Mouse (Mus musculus) frontal cortex, adult 2 months (tissue): ENCODE results near the gene Kcnab1. TPM values are rescaled to one million over a fixed set of nuclear protein-coding genes. Genes with fewer than 3 reads are reported as not detected.

ENCODE experiments used
- DNase-seq, 2 experiments: peaks; one replicate each; pipeline ENCODE4 v3.0.0; 2022; ENCODE audit warnings: low spot score in 1 of 2; ENCODE audit errors: extremely low spot score in 1 of 2
- polyA plus RNA-seq: library from polyadenylated mRNA; depleted of rRNA; stranded (reverse); fragments of >200 nt; gene quantifications from 2 replicates; pipeline ENCODE4 v1.2.3, GENCODE M21; 2012; rRNA removed

Kcnab1 gene
- 20.4 and 24.5 TPM in 2 replicates for polyA plus RNA-seq

GRCm38 (mm10) chr3:65108945-65109921 lies at the start of gene Kcnab1:
Gene Kcnab1, plus strand, starts transcription at chr3:65109384.
- peak in 1 of 2 experiments; percentile 60 for DNase-seq

DNA sequence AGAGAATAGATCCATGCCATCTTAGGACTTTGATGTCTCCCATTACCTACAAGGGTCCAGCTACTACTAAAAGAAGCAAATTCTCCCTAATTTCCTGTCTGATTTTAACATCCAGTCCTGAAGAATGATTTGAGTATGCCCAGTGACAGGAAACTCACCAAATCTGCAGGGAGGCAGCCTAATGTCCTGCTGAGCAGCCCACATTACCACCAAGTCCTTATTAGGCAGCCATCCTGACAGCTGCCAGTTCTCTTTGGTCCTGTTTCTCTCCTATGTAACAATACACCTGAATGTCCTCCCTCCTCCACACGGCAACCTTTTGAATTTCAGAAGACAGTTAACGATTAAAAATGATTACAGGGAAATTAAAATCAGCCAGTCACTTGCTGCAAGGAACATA lies 20.9 kb upstream of the Kcnab1 start:
- no peak for DNase-seq

DNA sequence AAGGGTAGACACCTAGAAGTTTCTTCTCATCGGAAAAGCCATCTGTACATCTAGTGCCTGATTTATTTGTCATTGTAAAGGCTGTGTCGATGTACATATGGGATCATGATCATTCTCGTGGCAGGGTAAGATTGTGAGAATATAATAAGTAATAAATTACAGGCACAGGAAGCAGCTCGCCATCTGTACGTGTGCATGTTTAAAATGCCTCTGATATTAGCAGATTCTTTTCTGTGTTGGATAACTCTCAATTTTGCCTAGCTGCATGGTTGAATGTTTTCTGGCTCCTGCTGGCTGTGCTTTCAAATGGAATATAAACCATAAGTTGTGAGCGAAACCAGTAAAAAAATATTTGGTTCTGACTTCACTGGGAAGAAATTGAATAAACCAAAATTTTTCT lies 5.1 kb upstream of the Kcnab1 start:
- no peak for DNase-seq

DNA sequence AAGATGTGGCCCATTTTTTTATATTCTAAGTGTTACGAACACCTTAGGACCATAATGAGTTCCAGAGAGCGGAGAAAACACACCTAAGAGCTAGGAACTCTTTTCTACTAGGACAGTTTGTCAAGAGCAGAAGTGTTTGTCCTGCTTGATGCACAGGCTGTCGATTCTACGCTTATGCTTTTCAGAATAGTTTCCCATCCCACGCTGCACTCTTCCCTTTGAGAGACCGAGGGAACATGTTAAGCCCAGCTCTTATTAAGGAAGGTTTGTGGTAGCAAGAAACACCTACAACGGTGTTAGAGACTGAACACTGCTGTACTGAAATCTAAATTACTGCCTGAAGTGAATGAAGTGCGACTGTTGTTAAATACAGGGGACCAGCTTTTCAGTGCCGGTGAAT lies 1.0 kb downstream of the Kcnab1 start:
- no peak for DNase-seq

GRCm38 (mm10) chr3:65111176-65111575 lies 2.0 kb downstream of the Kcnab1 start:
- no peak for DNase-seq

DNA sequence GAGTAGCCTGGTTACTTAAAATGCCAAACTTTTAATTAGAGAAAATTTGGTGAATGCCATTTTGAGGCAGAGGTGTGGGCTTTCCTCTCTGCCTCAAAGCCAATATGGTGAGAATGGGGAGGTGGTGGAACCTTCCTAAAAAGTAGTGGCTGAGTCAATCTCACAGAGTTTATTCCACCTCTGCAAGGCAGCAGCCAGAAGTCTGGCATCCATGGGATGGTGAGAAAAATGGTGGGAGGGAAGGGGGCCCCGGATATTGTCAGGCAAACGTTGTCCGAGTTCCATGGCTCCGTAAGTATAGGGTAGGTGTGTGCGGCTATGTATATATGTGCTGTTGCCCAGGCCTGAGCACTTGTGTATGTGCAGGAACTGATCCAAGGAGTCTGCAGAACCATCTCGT lies 6.0 kb downstream of the Kcnab1 start:
- DNase-seq, result peak; percentile 37 to 78

GRCm38 (mm10) chr3:65116958-65117357 lies 7.8 kb downstream of the Kcnab1 start:
- no peak for DNase-seq

DNA sequence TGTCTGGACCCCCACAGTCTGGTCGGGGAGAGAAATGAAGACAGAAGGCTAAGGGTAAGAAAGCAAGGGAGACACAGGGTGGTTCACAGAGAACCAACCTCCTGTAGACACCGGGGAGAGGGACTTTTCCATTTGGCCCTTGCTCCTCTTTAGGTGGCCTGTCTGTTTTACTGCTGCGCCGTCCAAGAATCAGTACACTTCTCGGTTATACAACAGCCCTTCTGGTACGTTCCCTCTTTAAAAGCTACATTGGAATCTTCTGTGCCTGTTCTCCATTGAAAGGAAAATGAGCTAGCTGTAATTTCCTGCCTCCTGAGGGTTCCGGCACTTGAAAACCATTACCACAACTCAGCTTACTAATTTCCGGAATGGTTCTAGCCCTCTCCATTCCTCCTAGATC lies 8.2 kb downstream of the Kcnab1 start:
- DNase-seq, result no peak

DNA sequence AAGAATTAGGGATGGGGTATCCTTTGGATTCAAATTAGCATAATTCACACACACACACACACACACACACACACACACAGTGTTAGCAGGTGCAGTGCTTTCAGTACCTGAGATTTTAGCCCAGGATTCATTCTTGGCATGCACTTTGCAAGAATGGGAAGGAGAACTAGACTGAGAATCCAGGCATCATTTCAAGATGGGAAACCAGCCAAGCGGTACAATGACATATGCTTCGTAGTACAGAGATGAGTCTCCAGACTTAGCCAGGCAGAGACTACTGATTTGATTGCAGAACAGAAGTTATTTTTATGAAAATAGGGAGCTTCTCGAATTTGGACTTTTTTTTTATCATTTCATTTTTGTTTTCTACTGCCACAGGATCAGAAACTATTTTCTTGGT lies 15.8 kb downstream of the Kcnab1 start:
- DNase-seq, result peak; percentile 67 to 87

DNA sequence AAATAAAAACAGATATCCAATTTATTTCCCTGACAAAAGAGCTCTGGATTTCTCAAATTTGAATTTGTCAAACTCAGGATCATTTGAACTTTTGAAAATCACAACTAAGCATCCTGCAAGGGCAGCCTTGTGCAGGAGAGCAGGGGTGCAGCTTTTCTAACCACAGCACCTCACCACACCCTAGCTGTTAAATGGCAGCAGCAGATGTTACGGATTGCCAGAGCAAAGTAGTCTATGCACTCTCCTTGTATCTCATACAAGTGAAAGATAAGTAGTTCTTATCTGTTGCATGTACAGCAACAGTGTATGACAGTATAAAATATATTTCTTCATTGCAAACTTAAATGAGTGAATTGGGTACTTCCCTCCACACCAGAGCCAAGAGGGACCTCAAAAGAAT lies 20.4 kb downstream of the Kcnab1 start:
- DNase-seq, result no peak

GRCm38 (mm10) chr3:65134931-65135330 lies 25.7 kb downstream of the Kcnab1 start:
- no peak for DNase-seq

DNA sequence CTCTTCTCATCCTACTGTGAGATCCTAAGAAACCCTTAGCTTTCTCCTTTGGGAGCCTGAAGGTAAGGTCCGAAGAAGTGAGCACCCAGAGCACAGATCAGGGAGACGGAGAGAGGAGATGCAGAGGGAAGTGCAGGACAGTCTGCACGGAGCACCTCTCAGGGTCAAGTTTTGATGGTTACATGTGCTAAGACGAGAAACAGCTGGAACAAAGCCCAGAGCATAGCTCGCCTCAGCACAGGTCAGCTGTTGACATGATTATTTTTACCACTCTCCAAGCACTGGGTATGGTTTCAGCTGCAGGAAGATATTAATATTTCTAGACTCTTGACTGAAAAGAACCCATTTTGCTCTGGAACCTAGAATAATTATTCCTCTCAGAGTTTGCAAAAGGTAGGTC lies 27.7 kb downstream of the Kcnab1 start:
- no peak for DNase-seq

DNA sequence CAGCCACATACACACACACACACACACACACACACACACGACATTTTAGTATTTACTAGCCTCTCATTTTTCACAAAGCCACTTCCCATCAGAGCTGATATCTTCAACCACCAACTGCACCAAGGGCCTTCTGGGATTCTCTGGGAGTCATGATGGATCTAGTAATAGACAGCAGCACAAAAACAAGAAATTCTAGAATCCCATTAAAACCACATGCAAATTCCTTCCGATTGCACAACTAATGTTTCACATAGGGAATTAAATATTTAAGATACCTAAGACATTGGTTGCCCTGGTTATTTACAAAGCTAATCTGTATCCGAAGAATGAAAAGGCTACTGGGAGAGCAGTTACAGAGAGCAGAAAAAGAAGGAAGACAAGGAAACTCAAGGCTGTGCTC lies 29.6 kb downstream of the Kcnab1 start:
- DNase-seq, result no peak

- DNase-seq, result no peak
Observed at GRCm38 (mm10) chr3:65145152-65145551, 36.0 kb downstream of the Kcnab1 start.

DNA sequence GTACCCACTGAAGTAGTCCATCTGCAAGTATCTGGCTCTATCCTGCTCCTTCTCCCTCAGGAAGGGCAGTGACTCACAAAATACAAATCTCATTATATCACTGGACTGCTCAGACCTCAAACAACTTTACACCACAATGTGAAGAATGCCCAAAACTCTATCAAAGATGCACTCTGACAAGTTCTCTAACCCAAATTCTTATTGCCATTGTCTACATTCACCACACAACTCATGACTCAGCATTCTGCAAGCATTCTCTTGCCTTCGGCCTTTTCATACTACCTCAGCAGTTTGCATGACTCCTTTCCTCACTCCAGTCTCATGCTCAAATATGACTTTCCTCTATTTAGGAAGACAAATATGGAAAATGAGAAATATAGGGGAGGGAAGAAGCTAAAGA lies 42.6 kb downstream of the Kcnab1 start:
- no peak for DNase-seq

GRCm38 (mm10) chr3:65172964-65173363 lies 63.8 kb downstream of the Kcnab1 start:
- DNase-seq, result no peak

DNA sequence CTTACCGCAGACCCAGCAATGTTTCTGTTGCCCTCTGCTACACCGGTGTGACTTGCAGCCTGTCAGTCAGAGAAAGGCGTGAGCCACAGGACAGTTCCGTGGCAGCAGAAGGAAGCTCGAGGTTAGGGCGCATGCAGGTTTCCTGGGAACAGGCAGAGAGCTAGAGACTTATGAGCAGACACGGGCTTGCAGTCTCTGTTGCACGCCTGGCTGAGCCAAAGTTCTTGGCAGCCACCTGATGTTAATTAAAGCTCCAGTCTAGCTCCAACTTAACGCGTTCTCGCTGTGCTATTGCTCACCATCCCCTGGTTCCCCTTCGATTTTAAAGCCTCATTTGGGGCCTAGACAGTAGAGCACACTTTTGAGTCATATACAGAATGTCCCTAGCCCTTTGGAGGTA lies 65.4 kb downstream of the Kcnab1 start:
- peak; percentile 16 to 63 for DNase-seq

GRCm38 (mm10) chr3:65175819-65176218 lies 66.6 kb downstream of the Kcnab1 start:
- DNase-seq, result peak in 1 of 2 experiments; percentile 20

- DNase-seq, result no peak
Observed at GRCm38 (mm10) chr3:65176846-65177245, 67.7 kb downstream of the Kcnab1 start.

- DNase-seq, result peak in 1 of 2 experiments; percentile 34
Observed at GRCm38 (mm10) chr3:65187833-65188698, 78.9 kb downstream of the Kcnab1 start.

- DNase-seq, result no peak
Observed at GRCm38 (mm10) chr3:65200611-65201010, 91.4 kb downstream of the Kcnab1 start.
